Mouse (Mus musculus): ENCODE measurements around the gene Zfp784.
"Not testable (repeated sequence)": the region's sequence is repeated elsewhere in the genome, so short reads cannot be mapped to it uniquely, and the experiment has no call there.

The Zfp784 gene

GRCm38 (mm10) chr7:5020685-5021084 is 17.6 kb downstream of the Zfp784 start:
- peak in 1 of 2 experiments; percentile 73 for DNase-seq (ENCODE audit: low spot score in 2 of 2)

GRCm38 (mm10) chr7:5020000-5020681 is 18.1 kb downstream of the Zfp784 start, which contains the start of the genes Zfp865 and Ccdc106:
TSS of gene Zfp865 (plus strand) at chr7:5020376.
TSS of gene Ccdc106 (plus strand) at chr7:5020553.
- peak; percentile 98 to 99 for DNase-seq (ENCODE audit: low spot score in 2 of 2)

- DNase-seq (ENCODE audit: low spot score in 2 of 2), result not testable (repeated sequence)
Observed at GRCm38 (mm10) chr7:5019576-5019975, 18.7 kb downstream of the Zfp784 start.

- no peak for DNase-seq (ENCODE audit: low spot score in 2 of 2)
Observed at GRCm38 (mm10) chr7:5017931-5018330, 20.3 kb downstream of the Zfp784 start.

GRCm38 (mm10) chr7:5017352-5017751 is 20.9 kb downstream of the Zfp784 start:
- DNase-seq (ENCODE audit: low spot score in 2 of 2), result peak in 1 of 2 experiments; percentile 72

- no peak for DNase-seq (ENCODE audit: low spot score in 2 of 2)
Observed at GRCm38 (mm10) chr7:5016920-5017319, 21.3 kb downstream of the Zfp784 start.

GRCm38 (mm10) chr7:5016057-5016456 is 22.2 kb downstream of the Zfp784 start:
- no peak for DNase-seq (ENCODE audit: low spot score in 2 of 2)

GRCm38 (mm10) chr7:5015118-5016001 is 22.9 kb downstream of the Zfp784 start, which contains the start of gene Gm44973:
TSS of gene Gm44973 (plus strand) at chr7:5015496.
- DNase-seq (ENCODE audit: low spot score in 2 of 2), result peak; percentile 88 to 94

- peak; percentile 96 to 97 for DNase-seq (ENCODE audit: low spot score in 2 of 2)
Observed at GRCm38 (mm10) chr7:5014251-5015117, 23.8 kb downstream of the Zfp784 start, which contains the start of the genes Zfp524 and Fiz1. TSS of gene Zfp524 (plus strand) at chr7:5014415. TSS of gene Fiz1 (minus strand) at chr7:5014697.

GRCm38 (mm10) chr7:5012681-5013513 is 25.3 kb downstream of the Zfp784 start:
- DNase-seq (ENCODE audit: low spot score in 2 of 2), result no peak

GRCm38 (mm10) chr7:5008229-5008628 is 30.0 kb downstream of the Zfp784 start:
- no peak for DNase-seq (ENCODE audit: low spot score in 2 of 2)

GRCm38 (mm10) chr7:5002876-5003275 is 35.4 kb downstream of the Zfp784 start:
- not testable (repeated sequence) for DNase-seq (ENCODE audit: low spot score in 2 of 2)

- no peak for DNase-seq (ENCODE audit: low spot score in 2 of 2)
Observed at GRCm38 (mm10) chr7:4999876-5000275, 38.4 kb downstream of the Zfp784 start.

GRCm38 (mm10) chr7:4996934-4997333 is 41.3 kb downstream of the Zfp784 start:
- no peak for DNase-seq (ENCODE audit: low spot score in 2 of 2)

GRCm38 (mm10) chr7:4996003-4996895 is 42.0 kb downstream of the Zfp784 start, which contains the start of gene Zfp579:
TSS of gene Zfp579 (minus strand) at chr7:4996158.
- DNase-seq (ENCODE audit: low spot score in 2 of 2), result peak; percentile 75 to 86

GRCm38 (mm10) chr7:4995268-4996002 is 42.8 kb downstream of the Zfp784 start:
- no peak for DNase-seq (ENCODE audit: low spot score in 2 of 2)

GRCm38 (mm10) chr7:4993999-4994788 is 44.1 kb downstream of the Zfp784 start:
- no peak for DNase-seq (ENCODE audit: low spot score in 2 of 2)

Data from spleen, postnatal 4 days (tissue).